Mouse (Mus musculus): ENCODE measurements around the gene Hipk2. TPM values are rescaled to one million over a fixed set of nuclear protein-coding genes. Genes with fewer than 3 reads are reported as not detected.

The Hipk2 gene
- polyA plus RNA-seq (2012; ENCODE audit: low replicate concordance) = 59.6 and 71.4 TPM in 2 replicates

GRCm38 (mm10) chr6:38876071-38876911 is at the start of gene Hipk2:
Gene Hipk2, minus strand, starts transcription at chr6:38876165.

GRCm38 (mm10) chr6:38875258-38876070 is 501 bp downstream of the Hipk2 start, which contains the start of gene Tbxas1:
Gene Tbxas1, plus strand, starts transcription at chr6:38875404.

GRCm38 (mm10) chr6:38662714-38663615 is 213.0 kb downstream of the Hipk2 start, which contains the start of gene Clec2l:
Gene Clec2l, plus strand, starts transcription at chr6:38663069.

Other genes starting within 250 kb of the Hipk2 start
- 0.08 and 0.27 TPM in 2 replicates for gene Klrg2, start 238.9 kb downstream of the Hipk2 start, polyA plus RNA-seq (2012; ENCODE audit: low replicate concordance)
- 0.12 and 0.81 TPM in 2 replicates for gene Clec2l, start 213.1 kb downstream of the Hipk2 start, polyA plus RNA-seq (2012; ENCODE audit: low replicate concordance)
- gene Tbxas1, start 761 bp downstream of the Hipk2 start, polyA plus RNA-seq (2012; ENCODE audit: low replicate concordance) = 4.2 and 5.2 TPM in 2 replicates
- 1.5 and 2.2 TPM in 2 replicates for gene Parp12, start 242.2 kb upstream of the Hipk2 start, polyA plus RNA-seq (2012; ENCODE audit: low replicate concordance)